Mouse (Mus musculus): ENCODE measurements around the gene Gm21093.
"Not testable (repeated sequence)": the region's sequence is repeated elsewhere in the genome, so short reads cannot be mapped to it uniquely, and the experiment has no call there.

Gm21093 gene

GRCm38 (mm10) chr4:42034626-42035025, at the start of gene Gm21093:
Gene Gm21093, minus strand, starts transcription at chr4:42034726.
- DNase-seq (ENCODE audit: low read depth in 2 of 2, low spot score in 2 of 2), result not testable (repeated sequence)

All from CD8-positive naive resting alpha-beta T cell, adult 2 months (primary cell).